Mouse (Mus musculus) E14TG2a.4 (cell line): ENCODE data around the gene Cgrrf1.
"Not testable (repeated sequence)": the region's sequence is repeated elsewhere in the genome, so short reads cannot be mapped to it uniquely, and the experiment has no call there.

Experiments used
- H3K27me3 ChIP-seq: 2 replicates; pipeline ENCODE4 v1.6.1; 2014; ENCODE audit warnings: low read length, control low read depth; ENCODE audit not compliant: insufficient read depth
- H3K36me3 ChIP-seq: 2 replicates; pipeline ENCODE4 v1.6.1; 2014; ENCODE audit warnings: low read length, control low read depth; ENCODE audit not compliant: insufficient read depth
- H3K4me1 ChIP-seq: replicated peaks from 2 replicates; pipeline ENCODE4 v1.6.1; 2014; ENCODE audit warnings: low read depth, low read length, control low read depth
- H3K4me3 ChIP-seq: replicated peaks from 2 replicates; pipeline ENCODE4 v1.5.1; 2014; ENCODE audit warnings: mild to moderate bottlenecking, low read length
- H3K9me3 ChIP-seq: 2 replicates; pipeline ENCODE4 v1.6.1; 2014; ENCODE audit warnings: low read length, control low read depth
- CTCF ChIP-seq: conservative IDR thresholded peaks from 2 replicates; pipeline ENCODE4 v1.5.1; 2014; ENCODE audit warnings: low read length
- NANOG ChIP-seq: IDR thresholded peaks from 2 replicates; pipeline ENCODE4 v1.6.1; 2014; ENCODE audit warnings: borderline replicate concordance, low read length, mixed read lengths
- POU5F1 ChIP-seq: IDR thresholded peaks from 2 replicates; pipeline ENCODE4 v1.6.1; 2014; ENCODE audit warnings: low read length, borderline replicate concordance

The Cgrrf1 gene

GRCm38 (mm10) chr14:46818743-46819142, 13.2 kb upstream of the Cgrrf1 start:
- Histone ChIP-seq H3K4me1 (peaks cover 43% of the 10 kb centered on the region), H3K36me3 (peaks cover 33% of the 10 kb centered on the region), H3K27me3 (peaks cover 5% of the 10 kb centered on the region; the same call in 1 of the 2 replicates), H3K9me3 (peaks cover 10% of the 10 kb centered on the region), H3K4me3 (no peak overlapping the region)
- TF ChIP-seq POU5F1 (no peak), NANOG (no peak), CTCF (no peak)

- Histone ChIP-seq H3K4me3 (peak overlapping the region; percentile 20; the same call in 1 of the 2 replicates), H3K9me3 (peaks cover 22% of the 10 kb centered on the region), H3K36me3 (peaks cover 28% of the 10 kb centered on the region), H3K4me1 (peaks cover 43% of the 10 kb centered on the region)
- not testable (repeated sequence) for H3K27me3 ChIP-seq
These were observed 12.0 kb upstream of the Cgrrf1 start for GRCm38 (mm10) chr14:46819961-46820360.

GRCm38 (mm10) chr14:46821271-46821872, 10.6 kb upstream of the Cgrrf1 start:
- peaks cover 18% of the 10 kb centered on the region for H3K36me3 ChIP-seq
- TF ChIP-seq NANOG (no peak), POU5F1 (no peak), CTCF (no peak)

GRCm38 (mm10) chr14:46821873-46822716, 9.8 kb upstream of the Cgrrf1 start, which contains the start of gene Gmfb:
TSS of gene Gmfb (minus strand) at chr14:46822242.
- Histone ChIP-seq H3K4me3 (peak within 1 kb of the TSS; percentile 91), H3K4me1 (peaks cover 31% of the 10 kb centered on the region), H3K27me3 (peaks cover 5% of the 10 kb centered on the region; the same call in 1 of the 2 replicates), H3K9me3 (peaks cover 43% of the 10 kb centered on the region), H3K36me3 (peaks cover 11% of the 10 kb centered on the region; the same call in 1 of the 2 replicates)
- no peak for TF ChIP-seq CTCF
- no peak for TF ChIP-seq NANOG
- no peak for TF ChIP-seq POU5F1

More at GRCm38 (mm10) chr14:46821271-46821872, 10.6 kb upstream of the Cgrrf1 start:
- peaks cover 36% of the 10 kb centered on the region for H3K9me3 ChIP-seq
- H3K27me3 ChIP-seq: peaks cover 5% of the 10 kb centered on the region; the same call in 1 of the 2 replicates
- H3K4me1 ChIP-seq: peaks cover 36% of the 10 kb centered on the region
- H3K4me3 ChIP-seq: peak overlapping the region; percentile 91

- no peak for TF ChIP-seq POU5F1
- TF ChIP-seq CTCF: no peak
- no peak for TF ChIP-seq NANOG
- 0 out of 2 replicates have a peak, but pooled peaks cover 1% of the 10 kb centered on the region for H3K36me3 ChIP-seq
- H3K27me3 ChIP-seq: peaks cover 5% of the 10 kb centered on the region; the same call in 1 of the 2 replicates
- H3K4me1 ChIP-seq: peaks cover 22% of the 10 kb centered on the region
- H3K4me3 ChIP-seq: no peak overlapping the region
- H3K9me3 ChIP-seq: peaks cover 61% of the 10 kb centered on the region
These were observed 7.9 kb upstream of the Cgrrf1 start for GRCm38 (mm10) chr14:46823996-46824395.

- Histone ChIP-seq H3K27me3 (peaks cover 16% of the 10 kb centered on the region), H3K4me3 (no peak overlapping the region), H3K4me1 (no peaks in the 10 kb centered on the region; the same call in 1 of the 2 replicates), H3K9me3 (peaks cover 84% of the 10 kb centered on the region), H3K36me3 (no peaks in the 10 kb centered on the region)
- TF ChIP-seq CTCF (no peak), POU5F1 (no peak), NANOG (no peak)
These were observed 4.5 kb upstream of the Cgrrf1 start for GRCm38 (mm10) chr14:46827430-46827829.

GRCm38 (mm10) chr14:46831295-46831694, 630 bp upstream of the Cgrrf1 start:
- Histone ChIP-seq H3K36me3 (no peaks in the 10 kb centered on the region), H3K4me1 (no peaks in the 10 kb centered on the region; the same call in 1 of the 2 replicates), H3K9me3 (peaks cover 49% of the 10 kb centered on the region), H3K4me3 (peak overlapping the region; percentile 85), H3K27me3 (peaks cover 20% of the 10 kb centered on the region)
- TF ChIP-seq CTCF (no peak), NANOG (no peak), POU5F1 (no peak)
